Mouse (Mus musculus): ENCODE data around the gene Zranb1.

The Zranb1 gene

GRCm38 (mm10) chr7:133001388-133001787 lies 70.4 kb downstream of the Zranb1 start:
- H3K36me3 ChIP-seq (ENCODE audit: control insufficient read depth, insufficient read depth, low read length, poor library complexity, severe bottlenecking) = no peaks in the 10 kb centered on the region
- no peak for DNase-seq (ENCODE audit: low read depth, low spot score)

DNA sequence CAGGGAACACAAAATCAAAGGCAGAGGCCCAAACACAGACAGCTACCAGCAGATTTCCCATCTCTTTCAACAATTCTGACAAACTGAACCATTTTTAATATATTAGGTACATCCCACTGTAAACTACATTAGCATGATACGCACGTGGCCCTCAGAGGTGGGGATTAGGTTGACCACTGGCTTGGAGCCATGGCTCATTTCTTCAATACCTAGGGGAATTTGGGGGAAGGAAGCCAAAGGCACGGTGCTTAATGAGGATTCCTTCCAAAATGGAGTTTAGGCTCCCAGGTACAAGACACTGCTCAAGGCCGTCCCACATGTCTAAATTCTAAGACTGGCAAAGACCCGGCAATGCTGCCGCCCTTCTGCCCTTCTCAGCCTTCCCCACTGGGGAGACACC lies 71.3 kb downstream of the Zranb1 start:
- Histone ChIP-seq H3K27me3 (ENCODE audit: control insufficient read depth, insufficient read depth, low read length, poor library complexity, severe bottlenecking) (no peaks in the 10 kb centered on the region), H3K36me3 (ENCODE audit: control insufficient read depth, insufficient read depth, low read length, poor library complexity, severe bottlenecking) (no peaks in the 10 kb centered on the region)
- DNase-seq (ENCODE audit: low read depth, low spot score) = no peak

More at GRCm38 (mm10) chr7:133001388-133001787, 70.4 kb downstream of the Zranb1 start:
- no peaks in the 10 kb centered on the region for H3K27me3 ChIP-seq (ENCODE audit: control insufficient read depth, insufficient read depth, low read length, poor library complexity, severe bottlenecking)

DNA sequence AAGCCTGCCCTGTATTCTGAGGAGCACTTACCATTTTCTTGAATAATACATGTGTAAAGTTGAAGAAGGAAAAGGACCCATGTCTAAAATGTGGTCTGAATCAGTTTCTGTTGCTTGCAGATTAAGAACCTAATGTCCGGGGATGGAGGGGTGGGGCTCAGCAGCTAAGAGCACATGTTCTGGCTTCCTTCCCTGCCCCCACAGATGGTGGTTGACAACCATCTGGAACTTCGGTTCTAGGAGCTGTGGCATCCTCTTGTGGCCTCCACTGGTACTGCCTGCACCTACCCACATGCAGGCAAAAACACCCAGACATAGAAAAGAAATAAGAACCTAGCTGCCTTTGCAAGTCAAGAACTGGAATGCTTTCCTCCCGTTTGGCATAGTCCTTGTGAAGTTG lies 72.5 kb downstream of the Zranb1 start:
- DNase-seq (ENCODE audit: low read depth, low spot score) = peak; percentile 76
- H3K36me3 ChIP-seq (ENCODE audit: control insufficient read depth, insufficient read depth, low read length, poor library complexity, severe bottlenecking) = no peaks in the 10 kb centered on the region
- H3K27me3 ChIP-seq (ENCODE audit: control insufficient read depth, insufficient read depth, low read length, poor library complexity, severe bottlenecking) = no peaks in the 10 kb centered on the region

DNA sequence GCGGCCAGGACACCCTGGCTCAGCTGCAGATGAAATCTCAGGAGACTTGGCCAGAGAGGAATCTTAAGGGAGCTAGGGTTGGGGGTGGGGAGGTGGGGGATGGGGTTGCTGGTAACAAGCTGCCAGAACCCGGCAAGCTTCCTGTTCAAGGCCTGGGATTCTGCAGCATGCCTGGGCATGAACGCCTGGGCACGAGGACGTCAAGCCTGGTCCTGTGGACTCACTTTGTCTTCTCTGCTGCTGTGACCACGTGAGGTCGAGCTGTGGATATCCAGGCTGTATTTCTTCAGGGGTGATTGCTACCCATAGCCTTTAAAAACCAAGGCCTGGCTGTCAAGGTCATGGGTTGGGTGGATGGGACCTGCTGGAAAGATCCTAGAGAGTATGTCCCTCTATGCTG lies 74.8 kb downstream of the Zranb1 start:
- Histone ChIP-seq H3K27me3 (ENCODE audit: control insufficient read depth, insufficient read depth, low read length, poor library complexity, severe bottlenecking) (no peaks in the 10 kb centered on the region), H3K36me3 (ENCODE audit: control insufficient read depth, insufficient read depth, low read length, poor library complexity, severe bottlenecking) (no peaks in the 10 kb centered on the region)
- no peak for DNase-seq (ENCODE audit: low read depth, low spot score)

GRCm38 (mm10) chr7:133007343-133007742 lies 76.4 kb downstream of the Zranb1 start:
- no peak for DNase-seq (ENCODE audit: low read depth, low spot score)
- H3K27me3 ChIP-seq (ENCODE audit: control insufficient read depth, insufficient read depth, low read length, poor library complexity, severe bottlenecking) = no peaks in the 10 kb centered on the region
- no peaks in the 10 kb centered on the region for H3K36me3 ChIP-seq (ENCODE audit: control insufficient read depth, insufficient read depth, low read length, poor library complexity, severe bottlenecking)

- H3K36me3 ChIP-seq (ENCODE audit: control insufficient read depth, insufficient read depth, low read length, poor library complexity, severe bottlenecking) = no peaks in the 10 kb centered on the region
- no peak for DNase-seq (ENCODE audit: low read depth, low spot score)
- H3K27me3 ChIP-seq (ENCODE audit: control insufficient read depth, insufficient read depth, low read length, poor library complexity, severe bottlenecking) = no peaks in the 10 kb centered on the region
Measured at GRCm38 (mm10) chr7:133008663-133009062, 77.7 kb downstream of the Zranb1 start.

DNA sequence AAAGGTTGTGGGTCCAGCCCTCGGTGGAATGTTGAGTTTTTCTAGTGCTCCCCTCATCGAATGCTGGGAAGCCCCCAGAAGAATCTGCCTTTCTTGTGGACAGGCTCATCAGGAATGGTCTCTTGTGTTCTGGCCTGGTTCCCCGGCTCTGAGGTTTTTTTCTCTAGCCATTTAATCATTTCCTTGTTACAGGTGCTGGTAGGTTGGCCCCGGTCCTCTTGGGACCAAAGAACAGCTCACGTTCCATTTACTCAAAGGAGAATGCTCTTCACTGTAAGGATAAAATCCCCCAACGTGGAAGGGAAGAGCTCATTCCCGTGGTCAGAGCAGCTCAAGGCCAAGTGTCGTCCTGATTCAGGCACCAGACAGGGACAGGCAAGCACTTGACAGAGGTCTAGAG lies 78.7 kb downstream of the Zranb1 start:
- Histone ChIP-seq H3K27me3 (ENCODE audit: control insufficient read depth, insufficient read depth, low read length, poor library complexity, severe bottlenecking) (no peaks in the 10 kb centered on the region), H3K36me3 (ENCODE audit: control insufficient read depth, insufficient read depth, low read length, poor library complexity, severe bottlenecking) (no peaks in the 10 kb centered on the region)
- DNase-seq (ENCODE audit: low read depth, low spot score) = no peak

DNA sequence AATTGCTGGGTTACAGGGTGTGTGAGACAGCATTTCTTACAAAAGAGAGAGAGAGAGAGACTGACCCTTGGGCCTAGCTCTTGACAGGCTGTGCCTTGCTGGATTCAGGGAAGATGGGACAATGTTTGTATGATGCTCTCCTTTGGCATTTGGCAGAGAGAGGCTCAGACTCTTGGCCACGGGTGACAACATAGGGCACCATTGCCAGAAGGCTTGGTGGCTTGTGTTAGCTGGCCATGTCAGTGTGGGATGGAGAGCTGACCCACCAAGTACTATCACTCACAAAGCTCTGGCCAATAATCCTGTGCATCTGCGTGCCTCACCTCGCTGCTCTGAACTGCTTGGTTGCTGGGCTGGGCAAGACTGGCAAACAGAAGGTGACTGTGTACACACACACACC lies 79.5 kb downstream of the Zranb1 start:
- DNase-seq (ENCODE audit: low read depth, low spot score) = no peak
- Histone ChIP-seq H3K27me3 (ENCODE audit: control insufficient read depth, insufficient read depth, low read length, poor library complexity, severe bottlenecking) (no peaks in the 10 kb centered on the region), H3K36me3 (ENCODE audit: control insufficient read depth, insufficient read depth, low read length, poor library complexity, severe bottlenecking) (no peaks in the 10 kb centered on the region)

DNA sequence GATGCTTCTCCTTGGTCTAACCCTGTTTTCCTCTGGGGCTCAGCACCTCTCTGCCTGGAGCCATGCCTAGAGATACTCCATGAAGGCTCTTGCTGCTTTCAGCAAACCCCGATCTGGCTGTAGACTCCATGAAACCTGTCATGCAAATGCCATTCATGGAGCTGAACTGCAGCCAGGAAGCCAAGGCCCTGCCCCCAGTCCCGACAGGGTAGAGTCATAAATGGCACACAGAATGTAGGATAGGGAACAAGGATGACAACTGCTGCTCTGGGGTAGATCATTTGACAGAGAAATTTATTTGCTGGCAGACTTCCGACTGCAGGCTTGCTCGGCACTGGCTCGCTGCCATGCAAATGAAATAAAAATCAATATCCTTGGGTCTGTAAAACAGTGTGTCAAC lies 80.2 kb downstream of the Zranb1 start:
- no peaks in the 10 kb centered on the region for H3K36me3 ChIP-seq (ENCODE audit: control insufficient read depth, insufficient read depth, low read length, poor library complexity, severe bottlenecking)
- no peaks in the 10 kb centered on the region for H3K27me3 ChIP-seq (ENCODE audit: control insufficient read depth, insufficient read depth, low read length, poor library complexity, severe bottlenecking)
- DNase-seq (ENCODE audit: low read depth, low spot score) = no peak

DNA sequence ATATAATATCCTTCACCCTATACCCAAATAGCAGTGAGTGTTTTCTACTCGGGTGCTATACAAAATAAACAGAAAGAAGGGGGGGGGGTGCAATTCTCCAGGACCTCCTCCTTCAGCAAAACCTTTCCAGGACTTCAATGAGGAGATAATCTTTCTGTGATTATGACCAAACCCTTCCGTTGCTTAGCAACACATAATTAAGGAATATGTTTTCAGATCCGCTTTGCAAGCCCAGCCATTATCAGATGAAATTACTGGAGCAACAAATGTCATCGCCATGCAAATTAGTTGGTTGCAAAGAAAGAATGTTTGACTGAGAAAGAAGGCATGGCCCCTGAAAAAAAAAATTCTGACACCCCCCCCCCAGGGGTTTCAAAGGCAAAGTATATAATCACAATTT lies 80.7 kb downstream of the Zranb1 start:
- Histone ChIP-seq H3K27me3 (ENCODE audit: control insufficient read depth, insufficient read depth, low read length, poor library complexity, severe bottlenecking) (no peaks in the 10 kb centered on the region), H3K36me3 (ENCODE audit: control insufficient read depth, insufficient read depth, low read length, poor library complexity, severe bottlenecking) (no peaks in the 10 kb centered on the region)
- no peak for DNase-seq (ENCODE audit: low read depth, low spot score)

GRCm38 (mm10) chr7:133012637-133013366 lies 81.9 kb downstream of the Zranb1 start:
- Histone ChIP-seq H3K27me3 (ENCODE audit: control insufficient read depth, insufficient read depth, low read length, poor library complexity, severe bottlenecking) (no peaks in the 10 kb centered on the region), H3K36me3 (ENCODE audit: control insufficient read depth, insufficient read depth, low read length, poor library complexity, severe bottlenecking) (no peaks in the 10 kb centered on the region)
- DNase-seq (ENCODE audit: low read depth, low spot score) = no peak

DNA sequence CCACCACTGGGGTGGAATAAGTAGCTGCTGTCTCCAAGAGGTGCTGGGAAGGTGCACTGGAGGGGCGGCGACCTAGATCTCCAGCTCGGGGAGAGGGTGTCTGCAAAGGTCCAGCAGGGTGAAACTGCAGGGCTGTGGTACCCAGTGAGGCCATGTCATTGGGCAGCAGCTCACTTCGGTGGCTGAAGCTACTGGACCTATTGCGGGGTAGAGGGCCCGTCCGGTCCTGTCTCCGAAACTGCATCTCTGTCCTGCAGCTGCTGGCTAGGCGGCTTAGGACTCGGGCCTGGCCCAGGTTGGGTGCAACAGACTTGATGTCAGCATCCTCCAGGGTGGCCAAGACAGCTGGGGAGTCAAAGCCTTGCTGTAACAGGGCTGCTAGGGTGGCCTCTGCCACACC lies 83.0 kb downstream of the Zranb1 start:
- H3K27me3 ChIP-seq (ENCODE audit: control insufficient read depth, insufficient read depth, low read length, poor library complexity, severe bottlenecking) = no peaks in the 10 kb centered on the region
- no peaks in the 10 kb centered on the region for H3K36me3 ChIP-seq (ENCODE audit: control insufficient read depth, insufficient read depth, low read length, poor library complexity, severe bottlenecking)
- no peak for DNase-seq (ENCODE audit: low read depth, low spot score)

DNA sequence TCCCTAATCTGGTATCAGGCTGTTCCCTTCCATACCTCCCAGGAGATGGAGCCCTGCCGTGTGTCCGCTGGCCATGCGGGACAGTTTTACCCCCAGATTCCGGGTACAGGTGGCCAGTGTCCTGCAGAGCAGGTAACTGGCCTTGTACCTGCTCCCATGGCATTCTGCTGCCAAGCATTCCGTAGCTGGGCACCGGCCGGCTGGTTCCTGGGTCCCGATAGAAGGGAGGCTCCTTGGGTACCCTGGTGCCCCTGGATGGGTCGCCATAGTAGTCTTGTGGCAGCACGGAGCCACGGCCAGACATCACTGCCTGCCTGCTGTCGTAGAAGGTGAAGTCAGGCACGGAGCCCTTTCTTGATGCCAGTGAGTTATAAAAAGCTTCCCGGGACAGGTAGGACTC lies 83.7 kb downstream of the Zranb1 start:
- Histone ChIP-seq H3K27me3 (ENCODE audit: control insufficient read depth, insufficient read depth, low read length, poor library complexity, severe bottlenecking) (no peaks in the 10 kb centered on the region), H3K36me3 (ENCODE audit: control insufficient read depth, insufficient read depth, low read length, poor library complexity, severe bottlenecking) (no peaks in the 10 kb centered on the region)
- no peak for DNase-seq (ENCODE audit: low read depth, low spot score)

GRCm38 (mm10) chr7:133015416-133016070 lies 84.6 kb downstream of the Zranb1 start:
- DNase-seq (ENCODE audit: low read depth, low spot score) = no peak
- Histone ChIP-seq H3K36me3 (ENCODE audit: control insufficient read depth, insufficient read depth, low read length, poor library complexity, severe bottlenecking) (no peaks in the 10 kb centered on the region), H3K27me3 (ENCODE audit: control insufficient read depth, insufficient read depth, low read length, poor library complexity, severe bottlenecking) (no peaks in the 10 kb centered on the region)

GRCm38 (mm10) chr7:133018961-133019360 lies 88.0 kb downstream of the Zranb1 start:
- no peaks in the 10 kb centered on the region for H3K27me3 ChIP-seq (ENCODE audit: control insufficient read depth, insufficient read depth, low read length, poor library complexity, severe bottlenecking)
- DNase-seq (ENCODE audit: low read depth, low spot score) = no peak

More at GRCm38 (mm10) chr7:133018961-133019360, 88.0 kb downstream of the Zranb1 start:
- no peaks in the 10 kb centered on the region for H3K36me3 ChIP-seq (ENCODE audit: control insufficient read depth, insufficient read depth, low read length, poor library complexity, severe bottlenecking)
